Mouse (Mus musculus): Measurements from ENCODE around the gene Rab6a.
A peak's percentile ranks its signal among the peaks of the same experiment; 100 is the strongest.

Gene Rab6a

DNA sequence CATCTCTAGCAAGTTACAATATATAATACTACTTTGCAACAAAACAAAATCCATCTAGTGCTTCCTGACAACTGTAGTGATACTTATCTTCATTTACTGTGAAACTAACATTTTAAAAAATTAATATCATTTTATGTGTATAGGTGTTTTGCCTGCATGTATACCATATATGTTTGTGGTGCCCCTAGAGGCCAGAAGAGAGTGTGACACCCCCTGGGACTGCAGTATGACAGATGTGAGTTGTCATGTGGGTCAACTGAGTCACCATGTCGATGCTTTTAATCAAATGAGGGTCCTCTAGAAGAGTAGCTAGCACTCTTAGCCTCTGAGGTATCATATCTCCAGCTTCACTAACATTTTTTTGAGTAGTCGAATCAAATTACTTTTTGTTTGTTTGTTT lies 15.1 kb downstream of the Rab6a start:
- no peak for DNase-seq (ENCODE audit: low spot score)

DNA sequence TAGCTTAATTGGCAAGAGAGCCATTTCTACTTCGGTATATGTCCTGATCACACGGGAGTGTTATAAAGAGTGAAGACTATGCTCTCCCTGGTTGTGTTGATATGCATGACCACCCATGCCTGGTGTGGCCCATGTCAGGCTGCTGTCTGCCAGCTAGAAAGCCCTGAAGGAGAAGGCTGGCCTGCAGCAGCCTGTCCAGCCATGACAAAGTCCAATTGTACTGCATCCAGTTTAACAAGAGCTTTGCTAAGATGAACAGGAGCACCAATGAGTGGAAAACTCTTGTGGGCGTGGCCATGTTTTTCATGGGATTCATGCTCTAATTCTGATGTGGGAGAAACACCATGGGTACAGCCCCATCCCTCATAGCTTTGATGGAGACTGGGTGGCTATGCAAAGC lies 17.3 kb downstream of the Rab6a start:
- DNase-seq (ENCODE audit: low spot score) = no peak

DNA sequence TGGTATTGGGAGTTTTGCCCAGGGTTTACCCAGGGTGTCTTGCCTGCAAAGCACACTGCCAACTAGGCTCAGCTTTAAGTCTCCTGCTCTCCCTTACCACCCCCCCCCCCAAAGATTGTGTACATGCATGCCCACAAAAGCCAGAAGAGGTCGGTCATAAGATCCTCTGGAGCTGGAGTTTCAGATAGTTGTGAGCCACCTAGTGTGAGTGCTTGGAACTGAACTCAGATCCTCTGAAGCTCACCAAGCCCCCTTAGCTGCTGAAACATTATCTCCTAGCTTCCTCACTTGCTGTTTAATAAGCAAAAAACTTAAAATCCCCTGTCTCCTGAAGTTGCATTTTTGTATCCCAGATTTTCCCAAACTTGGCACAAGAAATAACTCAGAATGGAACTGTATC lies 30.4 kb downstream of the Rab6a start:
- no peak for DNase-seq (ENCODE audit: low spot score)

DNA sequence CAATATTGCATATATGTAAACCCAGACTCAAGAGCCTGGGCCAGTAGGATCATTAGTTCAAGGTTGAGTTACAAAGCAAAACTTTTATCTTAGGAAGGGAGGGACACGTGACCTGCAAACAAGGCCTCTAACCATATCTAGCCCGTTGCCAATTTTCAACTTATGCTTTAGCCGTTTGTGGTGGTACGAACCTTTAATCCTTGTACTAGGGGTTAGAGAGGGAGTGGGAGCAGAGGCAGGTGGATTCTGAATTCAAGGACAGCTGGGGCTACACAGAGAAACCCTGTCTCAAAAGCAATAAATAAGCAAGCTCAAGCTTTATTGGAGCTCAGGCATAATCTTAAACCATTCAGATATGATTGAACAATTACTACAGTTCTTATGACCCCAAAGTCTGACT lies 35.2 kb downstream of the Rab6a start:
- no peak for DNase-seq (ENCODE audit: low spot score)

DNA sequence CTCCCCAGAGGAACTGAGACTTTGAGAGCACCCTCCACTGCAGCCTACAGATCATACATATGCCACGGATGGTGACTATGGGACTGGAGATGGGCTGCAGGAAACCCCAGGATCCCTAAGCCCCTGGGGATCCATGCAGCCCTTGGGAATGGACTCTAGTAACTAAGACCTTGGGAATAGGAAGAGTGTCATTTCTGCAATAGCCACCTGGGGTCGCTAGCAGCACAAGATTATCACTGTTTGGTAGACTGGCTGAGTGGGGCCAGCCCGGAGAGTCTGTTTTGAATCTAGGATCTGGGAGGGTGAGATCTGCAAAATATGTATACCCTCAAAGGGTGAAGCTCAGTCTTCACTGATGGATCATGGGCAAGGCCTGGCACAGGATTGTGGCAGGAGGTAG lies 37.9 kb downstream of the Rab6a start:
- peak; percentile 87 for DNase-seq (ENCODE audit: low spot score)

DNA sequence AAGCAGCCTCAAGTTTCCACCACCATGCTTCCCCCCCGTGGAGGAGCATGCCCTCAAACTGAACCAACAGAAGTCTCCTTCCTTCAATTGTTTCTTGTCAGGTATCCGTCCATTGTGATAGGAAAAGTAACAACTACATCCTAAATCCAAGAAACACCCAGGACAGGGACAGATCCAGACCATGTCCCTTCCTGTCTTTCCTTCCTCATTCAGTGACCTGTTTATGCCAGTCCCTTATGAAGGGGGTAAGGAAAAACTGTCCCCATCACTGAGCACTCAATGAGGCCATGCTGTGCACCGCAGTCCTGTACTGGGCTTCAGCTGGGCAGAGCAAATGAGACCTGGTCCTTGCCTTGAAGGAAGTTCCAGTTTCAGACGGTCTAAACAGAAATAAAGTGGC lies 41.9 kb downstream of the Rab6a start:
- no peak for DNase-seq (ENCODE audit: low spot score)

DNA sequence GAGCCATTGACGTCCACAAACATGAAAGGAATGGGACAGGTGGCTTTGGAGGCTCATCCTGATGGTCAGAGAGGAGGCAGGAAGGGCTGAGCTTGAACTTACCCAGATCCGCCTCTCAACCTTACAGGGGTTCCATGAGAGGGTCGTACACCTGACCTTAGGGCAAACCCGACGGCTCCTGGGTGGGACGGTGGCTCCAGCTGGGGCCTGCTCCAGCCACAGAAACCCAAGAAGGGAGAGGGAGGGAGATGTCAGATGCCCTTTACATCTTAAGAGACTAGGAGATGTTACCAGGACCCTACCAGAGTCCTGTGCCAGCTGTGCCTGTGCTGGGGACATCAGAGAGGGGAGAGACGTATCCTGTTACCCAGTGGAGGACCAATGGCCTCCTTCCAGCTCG lies 42.6 kb downstream of the Rab6a start:
- DNase-seq (ENCODE audit: low spot score) = no peak

DNA sequence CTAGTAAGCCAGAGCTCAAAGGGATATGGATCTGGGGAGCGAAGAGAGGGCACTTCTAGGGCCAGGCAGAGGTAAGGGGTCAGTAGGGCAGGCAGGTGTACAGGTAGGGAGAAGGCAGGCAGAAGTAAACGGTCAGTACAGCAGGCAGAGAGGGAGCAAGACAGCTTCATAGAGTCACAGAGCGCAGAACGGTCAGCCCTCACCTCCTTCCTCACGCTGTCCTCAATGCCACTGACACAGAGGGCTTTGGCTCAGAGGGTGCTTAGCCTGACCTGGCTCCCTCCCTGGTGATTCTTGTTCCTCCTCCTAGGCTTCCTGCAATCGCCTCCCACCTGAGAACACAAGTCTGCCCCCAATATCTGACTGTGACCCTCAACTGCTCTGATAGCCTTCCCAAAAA lies 43.2 kb downstream of the Rab6a start:
- no peak for DNase-seq (ENCODE audit: low spot score)

DNA sequence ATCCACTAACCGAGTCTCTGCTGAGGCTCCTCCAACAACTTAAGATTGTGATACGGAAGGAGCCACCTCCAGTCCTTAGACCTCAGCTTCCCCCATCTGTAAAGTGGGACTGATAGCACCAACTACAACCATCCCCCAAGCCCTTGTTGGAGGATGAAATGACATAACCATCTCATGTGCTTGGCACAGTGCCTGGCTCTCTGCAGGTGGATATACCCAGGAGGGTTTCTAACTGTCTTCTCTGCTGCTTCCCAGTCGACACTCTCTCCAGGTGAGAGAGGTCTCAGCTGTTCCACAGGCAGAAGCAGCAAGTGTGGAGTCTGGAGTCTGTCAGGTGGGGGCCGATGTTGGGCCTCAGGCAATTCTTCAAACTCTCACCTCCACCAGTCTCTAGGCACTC lies 43.8 kb downstream of the Rab6a start:
- DNase-seq (ENCODE audit: low spot score) = no peak

DNA sequence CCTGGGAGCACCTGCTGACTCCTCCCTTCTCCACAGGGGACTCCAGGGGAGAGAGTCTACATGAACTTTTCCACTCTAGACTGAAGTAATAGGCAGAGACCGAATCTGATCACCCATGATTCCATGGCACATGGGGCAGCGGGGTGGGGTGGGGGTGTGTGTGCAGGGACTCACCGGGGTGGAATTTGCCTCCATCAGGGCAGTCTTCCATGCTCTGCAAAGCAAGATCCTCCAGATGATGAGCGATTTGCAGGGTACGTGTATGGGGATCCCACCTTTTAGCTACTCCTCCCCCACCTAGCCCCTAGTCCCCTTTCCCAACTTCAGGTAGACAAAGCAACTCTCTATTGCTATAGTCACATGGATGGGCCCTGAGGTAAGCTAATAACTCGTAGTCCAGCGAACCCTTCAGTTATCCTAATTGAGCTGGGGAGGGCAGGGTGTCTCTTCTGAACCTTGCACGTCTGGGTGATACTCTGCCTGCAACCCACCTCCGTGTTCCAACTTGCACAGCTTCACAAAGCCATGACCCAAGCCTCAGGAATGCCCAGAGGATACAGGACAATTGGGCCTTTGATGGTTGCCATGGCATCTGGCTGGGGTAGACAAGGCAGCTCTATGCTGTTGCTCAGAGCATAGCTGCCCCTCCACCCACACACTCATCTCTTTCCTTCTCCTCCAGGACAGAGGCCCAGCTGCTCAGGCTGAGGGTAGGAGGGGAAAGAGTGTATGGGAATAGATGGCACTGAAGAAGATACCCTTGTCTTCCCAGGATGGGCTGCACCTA lies 46.5 kb downstream of the Rab6a start:
- peak; percentile 71 for DNase-seq (ENCODE audit: low spot score)

DNA sequence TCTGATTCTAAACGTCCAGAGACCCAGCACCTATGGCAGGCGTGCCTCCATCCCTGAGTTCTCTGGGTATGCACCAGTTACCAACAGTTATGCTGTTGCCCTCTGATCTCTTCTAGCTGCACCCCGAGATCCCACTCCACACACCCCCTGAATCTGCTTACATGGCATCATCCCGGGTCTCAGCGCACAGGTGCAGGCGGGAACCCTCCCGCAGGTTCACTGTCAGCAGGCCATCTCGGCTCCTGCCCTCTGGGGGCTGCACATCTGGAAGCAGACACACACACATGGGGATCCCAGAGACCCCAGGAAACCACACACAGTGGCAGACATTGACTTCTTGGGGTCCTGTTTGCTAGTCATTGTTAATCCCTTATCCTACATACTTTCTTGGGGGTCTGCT lies 47.2 kb downstream of the Rab6a start:
- DNase-seq (ENCODE audit: low spot score) = no peak

DNA sequence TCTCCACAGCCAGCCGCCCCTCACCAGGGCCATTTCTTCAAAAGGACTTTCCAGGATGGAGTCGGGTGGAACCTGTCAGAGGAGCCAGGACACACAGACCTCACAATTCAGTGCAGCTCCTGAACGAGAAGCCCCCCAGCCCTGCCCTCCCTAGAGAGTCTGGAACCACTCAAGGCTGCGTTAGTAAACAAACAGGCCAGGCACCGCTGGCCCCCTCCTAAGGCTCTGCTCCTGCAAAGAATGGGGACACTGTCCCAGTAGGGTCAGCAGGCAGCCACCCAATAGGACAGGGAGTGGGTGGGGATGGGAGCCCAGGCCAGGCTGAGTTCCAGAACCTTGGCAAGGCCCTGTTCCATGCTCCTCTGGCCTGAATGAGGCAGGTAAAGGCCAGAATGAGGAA lies 49.5 kb downstream of the Rab6a start:
- DNase-seq (ENCODE audit: low spot score) = peak; percentile 67

DNA sequence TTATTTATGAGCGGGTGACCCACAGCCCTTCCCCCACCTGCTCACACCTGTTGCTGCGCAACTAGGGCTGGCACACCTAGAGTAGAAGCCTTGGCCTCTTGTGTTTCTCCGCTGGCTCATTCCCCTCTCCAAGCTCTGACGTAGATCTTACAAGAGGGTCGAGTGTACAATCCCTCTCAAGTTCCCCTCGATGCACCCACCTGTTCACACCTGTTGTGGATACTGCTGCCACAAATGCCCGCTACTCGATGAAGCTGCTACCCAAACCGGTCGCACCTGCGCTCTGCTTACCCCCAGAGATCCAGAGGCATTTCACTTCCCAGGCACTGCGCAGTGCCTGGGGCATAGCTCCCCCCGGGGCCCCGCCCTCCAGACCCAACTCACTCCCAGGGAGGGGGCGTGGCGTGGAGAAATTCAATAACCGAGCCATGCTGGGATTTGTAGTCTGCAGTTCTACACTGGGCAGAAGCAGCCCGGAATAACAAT lies 50.9 kb downstream of the Rab6a start:
- peak; percentile 58 for DNase-seq (ENCODE audit: low spot score)

DNA sequence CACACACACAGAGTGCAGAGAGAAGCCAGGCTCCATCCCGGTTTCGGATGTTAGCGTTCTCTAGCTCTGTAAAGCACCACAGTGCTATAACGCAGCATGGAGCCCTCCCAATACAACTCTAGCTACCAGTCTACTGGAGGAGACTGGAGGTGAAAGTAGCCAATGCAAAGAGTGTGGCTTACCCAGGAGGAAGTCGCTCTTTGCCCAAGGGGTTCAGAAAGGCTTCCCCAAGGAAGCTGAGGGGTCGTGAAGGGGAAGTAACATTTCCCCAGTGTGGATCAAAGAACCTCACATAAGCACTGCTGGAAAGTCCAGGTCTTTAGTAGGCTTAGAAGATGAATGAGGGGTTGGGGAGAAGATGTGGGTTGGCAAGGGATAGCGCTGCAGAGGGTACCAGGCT lies 54.1 kb downstream of the Rab6a start:
- DNase-seq (ENCODE audit: low spot score) = no peak

DNA sequence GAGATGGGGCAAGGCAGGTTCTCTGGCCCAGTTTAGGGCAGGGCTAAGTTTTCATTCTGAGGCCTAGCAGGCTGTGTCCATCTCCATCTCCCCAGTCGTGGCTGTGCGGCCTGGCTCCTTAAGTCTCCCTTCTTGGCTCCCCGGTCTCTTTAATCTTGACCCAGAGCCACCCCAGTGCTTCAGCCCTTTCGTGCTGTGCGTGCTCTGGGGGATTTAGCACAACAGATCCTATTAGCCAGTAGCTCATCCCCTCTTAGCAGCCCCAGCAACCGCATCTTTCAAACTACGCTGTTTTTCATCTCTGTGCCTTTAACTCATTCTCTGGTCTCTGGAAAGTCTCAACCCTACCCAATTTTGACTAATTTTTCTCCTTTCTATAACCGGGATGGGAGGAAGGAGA lies 55.0 kb downstream of the Rab6a start, which contains the start of gene Plekhb1:
TSS of gene Plekhb1 (minus strand) at position 184 of the 400 bp plus-strand sequence.
- no peak for DNase-seq (ENCODE audit: low spot score)

DNA sequence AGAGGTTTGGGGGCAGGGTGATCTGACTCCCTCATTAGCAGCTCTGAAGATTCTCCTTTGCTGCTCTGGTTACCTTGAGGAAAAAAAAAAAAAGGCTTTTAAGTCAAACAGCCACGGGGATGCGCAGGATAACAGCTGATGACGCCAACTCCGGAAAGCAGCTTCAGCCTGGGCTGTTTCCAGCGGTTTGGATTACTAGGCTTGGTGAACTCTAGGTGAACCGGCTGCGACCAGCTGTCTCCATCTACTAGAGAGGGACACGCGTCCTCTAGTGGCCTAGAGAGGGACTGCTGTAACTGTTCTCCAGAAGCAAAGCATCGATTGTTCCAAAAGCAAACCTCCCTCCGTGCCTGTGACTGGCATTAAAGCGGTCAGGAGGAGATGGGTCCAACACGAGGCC lies 56.0 kb downstream of the Rab6a start:
- peak; percentile 93 for DNase-seq (ENCODE audit: low spot score)

DNA sequence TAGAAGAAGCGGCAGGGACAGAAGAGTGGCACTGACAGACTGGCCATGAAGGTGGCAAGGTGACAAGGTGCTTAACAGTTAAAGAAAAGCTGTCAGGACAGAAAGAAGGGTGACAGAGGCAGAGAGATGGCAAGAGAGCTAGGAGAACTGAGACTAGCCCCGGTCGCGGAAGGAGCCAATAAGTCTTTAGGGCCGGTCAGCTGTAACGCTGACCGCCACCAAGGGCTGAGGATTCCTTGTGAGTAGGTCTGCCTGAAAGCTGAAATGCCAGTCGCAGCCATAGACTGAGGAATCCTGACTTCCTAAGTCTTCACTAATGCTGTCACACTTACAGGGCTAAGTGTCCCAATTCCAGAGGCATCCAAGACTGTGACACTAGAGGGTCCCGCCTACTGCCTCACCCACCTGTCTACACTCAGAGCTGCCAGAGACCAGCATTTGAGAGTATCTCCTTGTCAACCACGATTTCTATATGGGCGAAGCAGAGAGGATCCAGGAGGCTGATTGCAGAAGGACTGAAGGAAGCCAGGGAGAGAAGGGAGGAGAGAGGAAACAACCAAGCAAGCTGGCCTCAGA lies 56.6 kb downstream of the Rab6a start:
- DNase-seq (ENCODE audit: low spot score) = no peak

DNA sequence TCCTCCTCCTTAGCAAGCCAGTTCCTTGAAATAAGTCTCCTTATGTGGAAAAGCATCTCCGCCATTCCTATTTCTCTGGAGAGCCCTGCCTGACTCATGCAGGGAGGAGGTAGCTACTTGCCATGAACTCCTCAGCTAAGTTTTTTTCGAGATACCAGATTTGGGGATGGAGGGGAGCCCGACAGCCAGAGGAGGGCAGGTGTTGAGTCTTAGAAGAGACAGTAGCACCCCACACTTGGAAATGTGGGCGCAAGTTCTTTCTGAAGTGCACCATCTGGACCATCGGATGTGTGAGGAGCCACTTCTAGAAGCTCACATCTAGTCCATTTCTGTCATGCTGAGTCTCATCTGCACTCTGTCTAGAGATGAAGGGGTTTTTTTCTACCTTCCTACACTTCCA lies 63.4 kb downstream of the Rab6a start:
- DNase-seq (ENCODE audit: low spot score) = no peak

DNA sequence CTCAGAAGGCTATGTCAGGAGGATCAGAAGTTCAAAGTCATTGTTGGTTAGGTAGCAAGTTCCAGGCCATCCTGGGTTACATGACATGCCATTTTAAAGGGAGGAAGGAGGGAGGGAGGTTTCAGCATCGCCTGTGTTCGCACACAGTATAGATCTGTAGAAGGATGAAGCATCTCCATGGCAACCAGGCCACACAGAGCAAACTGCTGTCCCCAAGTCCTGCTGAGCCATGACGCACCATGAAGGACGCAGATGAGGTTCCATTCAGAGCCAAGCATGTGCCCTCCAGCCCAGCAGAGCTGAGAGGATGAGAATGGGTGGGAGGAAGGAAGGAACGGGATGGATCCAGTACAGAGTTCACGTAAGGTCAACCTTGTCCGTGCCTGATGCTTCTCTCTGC lies 66.2 kb downstream of the Rab6a start:
- no peak for DNase-seq (ENCODE audit: low spot score)

DNA sequence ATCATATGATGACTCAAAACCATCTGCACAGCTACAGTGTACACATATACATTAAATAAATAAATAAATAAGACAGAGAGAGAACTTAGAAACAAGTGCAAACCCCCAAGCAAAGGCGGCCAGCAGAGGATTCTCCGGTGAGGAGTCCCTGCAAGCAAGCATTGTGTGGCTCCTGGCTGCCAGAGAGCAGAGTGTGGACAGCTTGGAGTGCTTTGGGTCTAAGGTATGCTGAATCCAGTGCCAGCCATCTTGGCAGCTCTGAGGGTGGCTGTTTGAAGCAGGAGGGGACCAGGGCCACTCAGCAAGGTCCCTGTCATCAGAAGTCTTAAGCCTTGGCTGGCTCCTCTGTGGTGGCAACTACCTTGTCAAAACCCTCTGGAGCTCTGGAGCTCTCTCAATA lies 67.7 kb downstream of the Rab6a start:
- DNase-seq (ENCODE audit: low spot score) = no peak

DNA sequence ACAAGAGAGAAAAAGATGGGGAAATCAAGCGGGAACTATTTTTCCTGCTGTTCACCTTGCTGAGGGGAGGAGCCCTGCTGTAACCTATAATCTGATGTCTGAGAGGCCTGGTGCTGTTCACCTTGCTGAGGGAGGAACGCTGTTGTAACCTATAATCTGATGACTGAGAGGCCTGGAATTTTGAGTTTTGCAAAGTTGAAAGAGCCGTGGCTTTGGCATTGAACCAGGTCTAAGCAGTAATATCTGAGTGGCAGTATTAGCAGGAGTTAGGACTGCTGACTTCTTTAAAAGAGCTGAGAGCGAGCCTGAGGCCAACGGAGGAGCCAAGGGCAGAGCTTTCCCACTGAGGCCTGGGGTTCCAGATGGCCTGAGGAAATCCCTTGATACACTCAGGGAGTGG lies 70.8 kb downstream of the Rab6a start:
- DNase-seq (ENCODE audit: low spot score) = no peak

DNA sequence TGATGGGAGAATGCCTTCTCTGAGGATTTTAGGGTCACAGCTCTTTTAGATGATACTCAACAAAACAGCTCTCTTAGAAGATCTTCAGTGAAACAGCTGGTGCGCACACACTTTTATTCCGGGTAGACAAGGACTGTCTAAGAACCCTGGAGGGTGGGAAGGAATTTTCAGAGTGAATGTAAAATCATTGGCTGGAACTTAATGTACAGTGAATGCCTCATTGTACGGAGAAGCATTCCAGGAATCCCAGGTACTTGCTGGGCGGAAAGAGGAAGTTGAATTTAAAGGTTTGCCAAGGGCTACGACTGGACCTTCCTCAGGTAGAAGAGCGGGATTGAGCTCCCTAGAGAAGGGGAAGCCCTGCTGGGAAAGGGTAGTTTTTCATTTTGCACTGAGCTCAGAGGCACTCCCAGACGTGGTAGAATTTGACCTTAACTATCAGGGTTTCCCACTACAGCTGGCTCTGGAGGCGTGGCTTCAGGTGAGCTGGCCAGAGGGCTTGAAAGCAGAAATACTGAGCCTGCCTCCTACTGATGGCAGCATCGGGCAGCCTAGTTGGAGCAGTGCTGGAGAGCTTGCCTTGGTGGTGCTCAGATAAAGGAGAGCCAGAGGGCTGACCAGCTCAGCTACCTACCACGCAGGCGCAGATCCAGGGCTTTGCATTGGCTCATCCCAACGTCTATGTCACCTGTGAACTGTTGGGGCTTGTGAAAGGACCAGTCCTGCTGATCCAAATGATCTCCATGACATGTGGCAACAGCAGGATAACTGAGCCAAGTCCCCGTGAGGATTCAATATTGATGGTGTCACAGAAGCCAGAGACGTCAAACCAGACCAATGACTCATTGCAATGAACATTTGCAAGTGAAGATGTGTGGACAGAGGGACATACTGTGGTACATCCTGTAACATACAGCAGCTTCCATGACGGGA lies 72.0 kb downstream of the Rab6a start:
- DNase-seq (ENCODE audit: low spot score) = no peak

DNA sequence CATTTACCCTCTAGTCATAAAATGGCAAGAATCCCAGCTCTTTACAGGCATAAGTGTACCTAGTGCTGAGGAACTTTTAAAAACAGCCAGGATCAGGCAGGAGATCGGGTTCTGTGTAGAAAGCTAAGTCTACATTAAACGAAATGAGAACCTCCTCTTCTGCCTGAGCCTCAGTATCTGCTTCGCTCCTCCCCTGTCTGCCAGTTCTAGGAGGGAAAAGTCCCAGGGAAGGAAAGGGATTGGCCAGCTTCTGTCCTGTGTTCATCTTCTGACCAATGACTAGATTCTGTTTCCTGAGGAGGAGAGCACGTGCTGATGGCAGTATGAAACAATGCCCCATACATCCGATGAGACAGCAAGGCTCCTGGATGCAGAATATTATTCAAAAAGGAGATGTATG lies 73.9 kb downstream of the Rab6a start:
- no peak for DNase-seq (ENCODE audit: low spot score)

Data from layer of hippocampus, adult 11-12 months (tissue).